Mouse (Mus musculus) forebrain, embryonic 16.5 days (tissue): Measurements from ENCODE around the gene Itga2b. TPM values are rescaled to one million over a fixed set of nuclear protein-coding genes. Genes with fewer than 3 reads are reported as not detected.

ENCODE experiments used
- ATAC-seq: fragments of 200-750 bp; cut with Nextera tagmentation; 2 replicates; pipeline ENCODE4 v1.8.0; 2017; ENCODE audit warnings: mild to moderate bottlenecking, moderate library complexity
- H3K27ac ChIP-seq: fragments of 300-500 bp; sonication (generic); 2 replicates; pipeline ENCODE4 v1.5.1; 2014; ENCODE audit warnings: low read length, control low read depth
- H3K27me3 ChIP-seq: fragments of 300-500 bp; sonication (generic); replicated peaks from 2 replicates; pipeline ENCODE4 v1.6.1; 2014; ENCODE audit warnings: low read length; ENCODE audit not compliant: control insufficient read depth, insufficient read depth
- H3K36me3 ChIP-seq: fragments of 300-500 bp; sonication (generic); 2 replicates; pipeline ENCODE4 v1.6.1; 2014; ENCODE audit not compliant: control insufficient read depth, insufficient read depth
- H3K4me1 ChIP-seq: fragments of 300-500 bp; sonication (generic); replicated peaks from 2 replicates; pipeline ENCODE4 v1.6.1; 2014; ENCODE audit warnings: low read length; ENCODE audit not compliant: control insufficient read depth, insufficient read depth
- H3K4me2 ChIP-seq: fragments of 300-500 bp; sonication (generic); 2 replicates; pipeline ENCODE4 v1.6.1; 2014; ENCODE audit warnings: mild to moderate bottlenecking, low read length, control low read depth
- H3K4me3 ChIP-seq: fragments of 300-500 bp; sonication (generic); replicated peaks from 2 replicates; pipeline ENCODE4 v1.5.1; 2014; ENCODE audit warnings: mild to moderate bottlenecking, low read length, control low read depth
- H3K9ac ChIP-seq: fragments of 300-500 bp; sonication (generic); replicated peaks from 2 replicates; pipeline ENCODE4 v1.6.1; 2014; ENCODE audit warnings: low read depth, low read length, control low read depth
- H3K9me3 ChIP-seq: fragments of 300-500 bp; sonication (generic); 2 replicates; pipeline ENCODE4 v1.6.1; 2016; ENCODE audit warnings: low read length; ENCODE audit not compliant: control insufficient read depth
- WGBS: fragments of 180-500 bp; shearing (Covaris S2); extraction: QIAGEN DNeasy Blood & Tissue Kit; methylation state at CpG from one replicate; pipeline ENCODE4 v1.1.7; 2014; 5-methylcytosine and 5-hydroxymethylcytosine counted together
- polyA plus RNA-seq: library from polyadenylated mRNA; unstranded; fragments of >200 nt; fragmentation: Nextera tagmentation; extraction: Ambion mirVana; gene quantifications from 2 replicates; pipeline ENCODE4 v1.2.1, GENCODE M21; 2015

Gene Itga2b
- polyA plus RNA-seq, 1 experiment from 2014 or later, result 6.6 TPM

DNA sequence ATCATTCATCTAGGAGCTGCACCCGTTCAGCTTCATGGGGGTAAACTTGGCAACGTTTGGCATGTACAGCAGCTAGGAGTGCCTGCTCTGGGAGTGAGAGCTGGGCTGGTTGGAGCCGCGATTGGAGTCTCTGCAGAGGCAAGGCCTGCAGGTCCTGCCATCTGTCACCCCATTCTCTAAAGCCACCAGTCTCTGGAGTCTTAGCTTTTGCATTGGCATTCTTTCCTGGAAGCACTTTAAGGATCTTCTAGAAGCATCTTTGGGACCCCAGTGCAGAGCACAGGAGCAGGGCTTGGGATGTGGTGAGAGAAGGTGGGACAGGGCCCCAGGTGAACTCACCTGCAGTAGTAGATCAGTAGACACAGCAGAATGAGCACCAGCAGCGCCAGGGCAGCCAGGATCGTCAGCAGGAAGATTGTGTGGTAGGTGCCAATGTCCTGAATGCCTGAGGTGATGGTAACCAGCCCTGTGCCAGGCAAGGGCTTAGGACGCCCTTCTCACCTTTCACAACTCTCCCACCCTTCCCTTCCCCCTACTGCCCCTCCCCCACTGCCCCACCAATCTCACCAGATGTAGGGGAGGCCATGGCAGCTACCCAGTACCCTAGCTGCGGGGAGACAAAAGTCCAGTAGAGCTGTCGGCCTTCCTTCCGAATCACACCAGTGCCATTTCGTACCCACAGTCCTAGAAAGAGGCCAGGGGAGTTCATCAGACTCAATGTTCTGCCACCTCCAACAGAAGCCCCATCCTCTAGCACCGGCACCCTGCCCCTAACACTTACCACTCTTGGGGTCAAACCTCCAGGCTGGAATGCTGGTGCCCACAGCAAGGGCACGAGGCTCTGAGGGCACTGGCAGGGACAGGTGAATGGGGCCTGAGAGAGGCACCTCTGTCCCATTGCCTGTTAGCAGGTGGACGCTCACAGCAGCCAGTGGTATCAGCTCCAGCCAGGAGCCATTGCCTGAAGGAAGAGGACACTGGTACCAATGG, 30.5 kb downstream of the Itga2b start:
- no peaks in the 10 kb centered on the region for H3K9me3 ChIP-seq
- no peak overlapping the region for H3K27ac ChIP-seq
- H3K27me3 ChIP-seq, result no peaks in the 10 kb centered on the region
- peaks cover 29% of the 10 kb centered on the region for H3K36me3 ChIP-seq
- peaks cover 30% of the 10 kb centered on the region for H3K4me1 ChIP-seq
- H3K4me2 ChIP-seq, result no peak overlapping the region
- no peak overlapping the region for H3K4me3 ChIP-seq
- WGBS, result 71% methylated on average over 14 of the region's 14 CpGs
- H3K9ac ChIP-seq, result no peak overlapping the region
- no peak for ATAC-seq

DNA sequence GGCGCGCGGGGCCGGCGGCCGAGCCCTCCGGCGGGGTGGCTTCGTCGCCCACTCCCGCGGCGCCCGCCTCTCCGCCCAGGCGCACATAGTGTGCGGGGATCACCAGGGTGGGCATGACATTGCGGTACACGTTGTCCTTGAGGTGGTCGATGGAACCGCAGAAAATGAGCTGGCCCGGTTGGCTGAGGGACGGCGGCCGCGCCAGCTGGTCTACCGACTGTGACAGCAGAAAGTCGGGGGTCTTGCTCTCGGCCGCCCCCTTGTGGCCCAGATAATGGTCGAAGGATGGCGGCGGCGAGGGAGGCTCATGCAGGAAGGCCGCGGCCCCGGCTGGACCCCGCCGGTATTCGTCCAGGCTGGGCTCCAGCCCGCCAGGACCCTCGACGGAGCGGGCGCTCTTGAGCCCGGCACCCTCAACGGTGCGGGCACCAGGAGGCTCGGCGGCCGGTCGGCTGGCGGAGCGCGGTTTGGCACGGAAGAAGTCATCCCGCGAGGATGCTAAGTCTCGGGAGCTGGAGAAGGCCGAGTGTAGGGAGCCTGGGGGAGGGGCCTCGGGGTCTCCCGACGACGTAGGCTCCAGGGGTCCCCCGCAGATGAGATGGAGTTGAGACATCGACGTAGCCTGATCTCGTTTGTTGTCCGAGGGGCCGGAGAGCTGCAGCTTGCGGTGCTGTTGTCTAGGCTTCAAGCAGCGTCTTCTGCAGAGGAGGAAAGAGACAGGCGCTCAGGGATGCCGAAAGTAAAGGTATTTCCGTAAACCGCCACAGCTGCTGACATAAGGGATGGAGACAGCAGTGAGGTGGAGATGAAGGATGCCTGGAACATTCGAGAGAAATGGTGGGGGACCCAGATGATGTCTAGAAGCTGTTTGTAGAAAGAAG, 31.5 kb downstream of the Itga2b start:
- 9% methylated on average over 73 of the region's 77 CpGs for WGBS
- no peaks in the 10 kb centered on the region for H3K9me3 ChIP-seq

GRCm38 (mm10) chr11:102437120-102438061, 32.5 kb downstream of the Itga2b start:
- H3K4me3 ChIP-seq, result peak overlapping the region; percentile 19
- ATAC-seq, result peak; percentile 36
- H3K4me2 ChIP-seq, result peak overlapping the region; percentile 43
- WGBS, result 6% methylated on average over 84 of the region's 87 CpGs
- peaks cover 23% of the 10 kb centered on the region for H3K36me3 ChIP-seq
- H3K9me3 ChIP-seq, result no peaks in the 10 kb centered on the region
- peaks cover 27% of the 10 kb centered on the region for H3K4me1 ChIP-seq
- H3K9ac ChIP-seq, result peak overlapping the region; percentile 35
- H3K27me3 ChIP-seq, result no peaks in the 10 kb centered on the region
- H3K27ac ChIP-seq, result no peak overlapping the region

More for the DNA sequence above, 31.5 kb downstream of the Itga2b start:
- Histone ChIP-seq H3K36me3 (peaks cover 27% of the 10 kb centered on the region), H3K27ac (peak overlapping the region; percentile 22; the same call in 1 of the 2 replicates), H3K4me2 (peak overlapping the region; percentile 43), H3K9ac (peak overlapping the region; percentile 35), H3K4me1 (peaks cover 27% of the 10 kb centered on the region), H3K27me3 (no peaks in the 10 kb centered on the region), H3K4me3 (peak overlapping the region; percentile 19)
- peak; percentile 41; the same call in 1 of the 2 replicates for ATAC-seq

GRCm38 (mm10) chr11:102436471-102436790, 33.5 kb downstream of the Itga2b start:
- Histone ChIP-seq H3K4me3 (no peak overlapping the region), H3K9me3 (no peaks in the 10 kb centered on the region), H3K9ac (no peak overlapping the region), H3K4me2 (no peak overlapping the region), H3K27me3 (no peaks in the 10 kb centered on the region), H3K36me3 (peaks cover 22% of the 10 kb centered on the region), H3K27ac (no peak overlapping the region), H3K4me1 (peaks cover 27% of the 10 kb centered on the region)
- ATAC-seq, result no peak
- WGBS, result 83% methylated on average over 10 of the region's 10 CpGs

- no peak for ATAC-seq
- no peak overlapping the region for H3K27ac ChIP-seq
- peaks cover 16% of the 10 kb centered on the region for H3K36me3 ChIP-seq
- no peaks in the 10 kb centered on the region for H3K27me3 ChIP-seq
- WGBS, result 92% methylated on average over 18 of the region's 18 CpGs
- no peak overlapping the region for H3K4me3 ChIP-seq
- H3K4me1 ChIP-seq, result peaks cover 31% of the 10 kb centered on the region
- H3K4me2 ChIP-seq, result no peak overlapping the region
- H3K9ac ChIP-seq, result no peak overlapping the region
- H3K9me3 ChIP-seq, result no peaks in the 10 kb centered on the region
Observed at GRCm38 (mm10) chr11:102435754-102436470, 34.0 kb downstream of the Itga2b start.

- ATAC-seq, result no peak
- Histone ChIP-seq H3K4me2 (no peak overlapping the region), H3K27me3 (no peaks in the 10 kb centered on the region), H3K4me1 (peaks cover 35% of the 10 kb centered on the region), H3K9me3 (no peaks in the 10 kb centered on the region), H3K27ac (no peak overlapping the region), H3K9ac (no peak overlapping the region), H3K4me3 (no peak overlapping the region), H3K36me3 (peaks cover 12% of the 10 kb centered on the region)
- WGBS, result 89% methylated on average over 11 of the region's 11 CpGs
Observed at GRCm38 (mm10) chr11:102434816-102435705, 34.9 kb downstream of the Itga2b start.

DNA sequence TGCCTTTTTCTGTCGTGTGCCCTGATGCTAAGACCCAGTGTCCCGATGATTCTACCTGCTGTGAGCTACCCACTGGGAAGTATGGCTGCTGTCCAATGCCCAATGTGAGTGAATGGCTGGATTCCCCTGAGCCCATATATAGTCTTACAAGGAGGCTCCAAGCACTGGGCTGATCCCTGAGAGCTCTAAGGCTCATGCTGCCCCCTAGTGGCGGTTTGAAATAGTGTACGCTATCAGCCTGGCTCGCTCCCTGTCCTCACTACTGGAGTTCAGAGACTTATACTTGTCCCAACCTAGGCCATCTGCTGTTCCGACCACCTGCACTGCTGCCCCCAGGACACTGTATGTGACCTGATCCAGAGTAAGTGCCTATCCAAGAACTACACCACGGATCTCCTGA, 35.5 kb downstream of the Itga2b start:
- peaks cover 5% of the 10 kb centered on the region; the same call in 1 of the 2 replicates for H3K36me3 ChIP-seq
- H3K27ac ChIP-seq, result no peak overlapping the region
- no peak overlapping the region for H3K4me3 ChIP-seq
- no peak overlapping the region for H3K9ac ChIP-seq
- peak; percentile 52 for ATAC-seq
- H3K9me3 ChIP-seq, result no peaks in the 10 kb centered on the region
- H3K4me2 ChIP-seq, result no peak overlapping the region
- no peaks in the 10 kb centered on the region for H3K27me3 ChIP-seq
- peaks cover 41% of the 10 kb centered on the region for H3K4me1 ChIP-seq
- WGBS, result 4% methylated on average over 7 of the region's 7 CpGs
